Mouse (Mus musculus) kidney, postnatal 25 days (tissue): Measurements from ENCODE around the gene Wsb2.
"Not testable (repeated sequence)": the region's sequence is repeated elsewhere in the genome, so short reads cannot be mapped to it uniquely, and the experiment has no call there.

ENCODE experiments used
- DNase-seq, 2 experiments: peaks; one replicate each; pipeline ENCODE4 v3.0.0; 2021; ENCODE audit warnings: mixed read lengths in 2 of 2

Wsb2 gene

GRCm38 (mm10) chr5:117357129-117357477 is at the start of gene Wsb2:
TSS of gene Wsb2 (plus strand) at chr5:117357304.
- DNase-seq: peak; percentile 89 to 95

DNA sequence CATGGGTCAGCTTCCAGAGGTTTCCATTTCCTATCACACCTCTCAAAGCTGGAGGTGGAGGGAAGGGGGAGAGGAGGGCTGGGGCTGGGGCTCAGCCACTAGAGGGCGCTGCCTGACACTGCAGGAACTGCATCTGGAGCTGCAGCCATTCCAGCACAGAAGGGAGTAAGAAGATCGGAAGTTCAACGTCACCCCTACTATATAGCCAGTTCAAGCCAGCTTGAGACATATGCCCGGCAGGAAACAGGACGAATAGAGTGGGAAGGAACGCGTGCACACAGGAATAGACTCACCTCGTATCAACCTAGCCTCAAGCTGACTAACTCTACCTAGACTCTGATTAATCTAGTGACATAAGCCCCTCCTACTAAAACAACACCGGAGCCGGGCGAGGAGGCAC is 49.4 kb upstream of the Wsb2 start:
- peak; percentile 88 to 91 for DNase-seq

DNA sequence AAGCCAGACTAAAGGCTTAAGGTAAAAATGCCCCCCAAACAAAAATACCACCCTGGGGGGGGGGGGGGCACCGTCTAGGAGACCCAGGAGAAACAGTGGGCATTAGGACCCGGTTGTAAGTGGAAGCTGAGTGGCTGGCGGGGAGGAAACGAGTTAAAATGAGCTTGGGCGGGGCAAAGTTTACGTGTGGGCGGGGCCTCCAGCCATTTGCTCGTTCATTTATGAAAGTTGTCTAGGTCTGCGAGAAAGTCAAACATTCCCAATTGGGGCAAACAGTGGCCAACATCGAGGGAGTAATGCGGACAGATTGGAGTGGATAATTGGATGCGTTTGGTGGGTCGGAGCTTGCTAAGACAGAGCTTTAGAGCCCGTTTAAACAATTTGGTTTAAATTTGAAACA is 43.7 kb upstream of the Wsb2 start:
- DNase-seq: peak; percentile 78 to 82

GRCm38 (mm10) chr5:117313909-117314308 is 43.2 kb upstream of the Wsb2 start:
- DNase-seq: no peak

DNA sequence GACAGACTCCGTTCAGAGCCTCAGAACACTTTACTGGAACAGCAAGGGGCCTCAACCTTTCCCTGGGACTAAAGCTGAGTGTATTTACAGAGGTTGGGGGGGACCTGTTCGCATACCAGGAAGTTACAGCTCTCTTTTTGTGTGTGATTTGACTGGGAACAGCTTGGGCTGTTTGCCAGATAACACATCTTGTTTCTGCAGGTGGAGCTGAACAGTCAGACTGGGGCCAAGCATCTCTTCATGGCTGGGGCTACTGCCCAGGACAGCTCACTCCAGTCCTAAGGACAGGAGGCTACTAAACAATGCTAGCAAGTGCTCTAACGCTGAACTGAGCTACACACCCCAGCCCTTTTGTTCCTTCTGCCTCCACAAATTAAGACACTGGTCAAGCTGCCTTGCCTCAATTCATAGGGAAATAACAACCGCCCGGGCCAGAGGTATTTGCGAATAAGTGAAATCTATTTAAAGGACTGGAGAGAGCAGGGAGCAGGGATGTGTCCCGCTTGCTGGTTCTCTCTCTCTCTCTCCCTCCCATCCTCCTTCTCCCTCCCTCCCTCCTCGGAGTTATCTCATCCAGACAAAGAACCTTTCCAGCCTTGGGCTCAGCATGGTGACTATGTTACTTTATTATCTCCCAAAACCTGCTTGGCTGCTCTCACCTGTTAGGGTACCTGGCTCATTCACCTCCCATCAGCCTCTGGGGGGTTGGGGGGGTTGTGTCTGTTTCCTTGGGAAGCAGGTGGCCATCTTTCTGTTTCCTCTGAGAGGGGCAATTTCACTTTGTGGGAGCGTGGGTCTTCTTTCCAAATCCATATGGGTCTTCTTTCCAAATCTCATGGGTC is 42.3 kb upstream of the Wsb2 start:
- no peak for DNase-seq

DNA sequence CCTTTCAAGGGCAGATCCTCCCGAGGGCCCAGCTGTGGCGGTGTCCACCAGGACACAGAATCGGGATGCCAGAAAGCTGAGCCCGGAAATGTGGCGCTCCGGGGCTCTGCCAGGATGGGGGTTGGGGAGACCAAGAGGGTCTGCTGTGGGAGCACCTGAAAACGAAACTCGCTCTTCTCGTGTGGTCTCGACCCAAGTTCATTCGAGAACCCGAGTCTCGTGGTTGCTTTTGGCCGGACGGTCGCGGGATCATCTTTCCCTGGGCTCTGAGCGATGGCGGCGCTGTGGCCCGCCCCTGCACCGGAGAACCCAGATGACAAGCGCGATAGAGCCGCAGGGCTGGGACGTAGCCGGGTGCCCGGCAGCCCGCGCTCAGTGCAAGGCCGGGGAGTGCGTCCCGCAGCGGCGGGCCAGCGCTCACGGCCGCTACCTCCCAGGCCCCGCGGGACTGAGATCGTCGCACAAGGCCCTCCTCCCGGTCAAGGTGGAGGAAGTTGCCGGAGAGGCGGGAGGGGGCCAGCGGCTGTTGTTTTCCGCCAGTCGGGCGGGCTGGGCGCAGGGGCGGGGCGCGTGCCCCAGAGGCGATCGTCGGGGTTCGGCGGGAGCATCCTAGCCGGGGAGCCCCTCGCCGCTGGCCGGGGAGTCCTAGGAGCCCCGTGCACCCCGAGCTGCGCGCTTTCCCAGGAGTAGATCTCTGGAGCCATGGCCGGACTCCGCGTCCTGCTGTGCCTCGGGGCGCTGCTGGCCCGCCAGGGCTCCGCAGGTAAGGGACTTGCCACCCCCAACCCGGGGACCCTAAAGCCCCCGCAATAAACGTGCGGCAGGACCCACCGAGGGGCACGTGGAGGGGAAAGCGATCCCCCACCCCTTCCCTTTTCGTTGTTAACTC is 38.1 kb upstream of the Wsb2 start, which contains the start of gene Vsig10:
Gene Vsig10, plus strand, starts transcription at position 343 of the 889 bp plus-strand sequence.
- peak; percentile 75 to 88 for DNase-seq

GRCm38 (mm10) chr5:117323751-117324150 is 33.4 kb upstream of the Wsb2 start:
- no peak for DNase-seq

GRCm38 (mm10) chr5:117326408-117326807 is 30.7 kb upstream of the Wsb2 start:
- no peak for DNase-seq

GRCm38 (mm10) chr5:117330457-117330856 is 26.6 kb upstream of the Wsb2 start:
- peak in 1 of 2 experiments; percentile 59 for DNase-seq

GRCm38 (mm10) chr5:117337999-117338398 is 19.1 kb upstream of the Wsb2 start:
- DNase-seq: no peak

DNA sequence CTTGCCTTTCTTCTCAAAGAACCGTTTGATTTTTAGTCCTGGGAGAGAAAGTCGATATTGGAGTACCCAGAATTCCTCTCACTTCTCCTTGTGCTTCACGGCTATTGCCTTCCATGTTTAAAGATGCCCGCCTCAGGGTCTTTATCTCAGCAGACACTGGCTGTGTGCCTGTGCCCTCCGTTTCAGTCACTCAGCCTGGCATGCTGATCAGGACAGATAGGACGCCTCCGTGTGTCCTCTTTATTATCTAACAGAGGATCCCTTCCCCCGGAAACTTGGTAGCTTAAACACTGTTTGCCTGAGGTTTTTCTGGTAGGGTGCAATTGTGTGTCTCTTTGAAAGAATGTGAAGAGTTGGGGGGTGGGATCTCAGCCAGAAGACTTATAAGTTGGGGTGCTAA is 18.6 kb upstream of the Wsb2 start:
- no peak for DNase-seq

DNA sequence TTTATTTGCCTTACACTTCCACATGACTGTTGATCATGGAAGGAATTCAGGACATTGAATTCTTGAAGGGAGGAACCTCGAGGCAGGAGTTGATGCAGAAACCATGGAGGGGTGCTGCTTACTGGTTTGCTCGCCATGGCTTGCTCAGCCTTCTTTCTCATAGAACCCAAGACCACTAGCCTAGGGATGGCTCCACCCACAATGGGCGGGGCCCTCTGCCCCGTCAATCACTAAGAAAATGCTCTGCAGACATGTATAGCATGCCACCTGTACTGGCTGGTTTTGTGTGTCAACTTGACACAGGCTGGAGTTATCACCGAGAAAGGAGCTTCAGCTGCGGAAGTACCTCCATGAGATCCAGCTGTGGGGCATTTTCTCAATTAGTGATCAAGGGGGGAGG is 17.0 kb upstream of the Wsb2 start:
- no peak for DNase-seq

DNA sequence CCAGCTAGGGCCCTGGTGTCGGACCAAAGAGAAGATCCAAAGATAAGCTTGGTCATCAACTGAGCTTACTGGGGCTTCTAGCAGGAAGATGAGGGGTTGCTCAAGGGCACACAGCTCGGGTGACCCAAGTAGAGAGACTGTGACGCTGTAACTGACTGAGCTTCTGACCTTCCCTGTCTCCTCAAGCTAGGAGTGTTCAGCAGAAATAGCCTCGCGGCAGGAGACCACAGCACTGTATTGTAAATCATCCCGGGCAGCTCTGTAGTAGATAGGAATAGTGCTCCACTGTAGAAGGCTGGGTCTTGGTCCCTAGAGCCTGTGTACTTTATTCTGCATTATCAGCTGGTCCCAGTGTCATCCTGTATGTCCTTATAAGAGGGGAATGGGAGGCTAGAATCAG is 15.2 kb upstream of the Wsb2 start:
- DNase-seq: no peak

- DNase-seq: not testable (repeated sequence)
Observed at GRCm38 (mm10) chr5:117344496-117344895, 12.6 kb upstream of the Wsb2 start.

- DNase-seq: no peak
Observed at GRCm38 (mm10) chr5:117345432-117345976, 11.6 kb upstream of the Wsb2 start.

GRCm38 (mm10) chr5:117346281-117346680 is 10.8 kb upstream of the Wsb2 start:
- DNase-seq: no peak

DNA sequence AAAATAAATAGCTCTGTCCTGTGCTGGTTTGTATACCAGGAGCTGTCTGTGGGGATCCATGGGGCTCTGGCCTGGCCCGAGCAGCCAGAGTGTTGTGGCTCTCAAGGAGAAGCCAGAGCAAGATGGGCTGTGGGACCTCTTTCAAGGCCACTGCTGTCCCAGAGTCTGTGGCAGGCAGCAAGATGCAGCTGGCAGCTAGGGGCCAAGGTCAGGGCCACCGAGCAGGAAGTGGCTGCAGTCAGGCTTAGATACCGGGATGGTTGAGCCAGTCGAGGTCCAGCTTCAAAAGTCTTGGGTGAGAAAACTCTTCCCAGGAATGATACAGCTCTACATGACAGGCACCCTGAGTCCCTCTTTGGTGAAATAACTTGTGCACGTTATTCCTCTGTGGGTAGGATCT is 10.1 kb upstream of the Wsb2 start:
- DNase-seq: no peak

- DNase-seq: no peak
Observed at GRCm38 (mm10) chr5:117347838-117348237, 9.3 kb upstream of the Wsb2 start.

DNA sequence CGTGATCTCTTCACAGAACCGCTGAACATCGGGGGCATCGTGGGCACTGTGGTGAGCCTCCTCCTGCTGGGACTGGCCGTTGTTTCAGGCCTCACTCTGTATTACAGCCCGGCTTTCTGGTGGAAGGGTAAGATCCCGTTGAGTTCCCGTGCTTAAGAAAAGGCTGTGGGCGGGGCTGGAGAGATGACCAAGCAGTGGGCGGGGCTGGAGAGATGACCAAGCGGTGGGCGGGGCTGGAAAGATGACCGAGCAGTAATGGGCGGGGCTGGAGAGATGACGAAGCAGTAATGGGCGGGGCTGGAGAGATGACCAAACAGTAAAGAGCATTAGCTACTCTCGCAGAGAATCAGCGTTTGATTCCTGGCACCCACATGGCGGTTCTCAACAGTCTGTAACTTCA is 8.8 kb upstream of the Wsb2 start:
- DNase-seq: peak; percentile 73 to 78

GRCm38 (mm10) chr5:117354121-117354520 is 3.0 kb upstream of the Wsb2 start:
- no peak for DNase-seq

GRCm38 (mm10) chr5:117355648-117356303 is 1.3 kb upstream of the Wsb2 start:
- DNase-seq: no peak

DNA sequence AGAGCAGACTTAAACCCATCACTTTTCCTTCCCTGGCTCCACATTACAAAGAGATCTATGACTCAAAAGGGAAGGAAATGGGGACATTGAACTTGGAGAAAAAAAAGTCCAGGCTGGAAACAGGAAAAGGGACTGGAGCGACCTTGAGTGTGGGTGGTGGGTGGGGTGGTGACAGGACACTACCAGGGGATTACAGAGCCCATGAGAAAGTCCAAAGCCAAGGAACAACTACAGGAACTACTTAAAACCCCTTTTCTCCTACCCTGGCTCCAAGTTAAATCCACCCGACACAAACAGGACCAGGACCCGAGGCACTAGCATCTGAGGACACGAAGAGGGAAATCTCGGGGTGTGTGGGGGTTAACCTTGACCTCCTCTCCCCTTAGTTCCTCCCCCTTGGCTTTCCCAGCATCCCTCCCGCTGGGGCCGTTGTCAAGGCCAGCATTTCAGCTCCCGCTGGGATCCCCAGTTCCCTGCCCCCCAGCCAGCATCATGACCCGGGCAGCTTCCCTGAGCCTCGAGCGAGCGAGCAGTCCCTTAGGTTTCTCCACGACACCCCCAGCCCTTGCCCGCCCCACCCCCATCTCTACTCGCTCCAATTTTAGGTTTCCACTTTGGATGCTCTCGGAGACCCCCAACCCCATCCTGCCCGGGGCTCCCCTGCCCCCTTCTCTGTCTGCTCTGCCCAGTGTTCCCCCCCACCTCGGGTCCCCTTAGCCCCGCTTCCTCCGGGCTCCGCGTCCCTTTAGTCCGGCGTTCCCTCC is 557 bp upstream of the Wsb2 start:
- DNase-seq: peak; percentile 59 to 80
